Mouse (Mus musculus) embryonic facial prominence, embryonic 15.5 days (tissue): Measurements from ENCODE around the gene Prss33. TPM values are rescaled to one million over a fixed set of nuclear protein-coding genes. Genes with fewer than 3 reads are reported as not detected.

ENCODE experiments used
- ATAC-seq: fragments of 200-750 bp; cut with Nextera tagmentation; 2 replicates; pipeline ENCODE4 v1.8.0; 2017; ENCODE audit warnings: low read depth, moderate TSS enrichment; ENCODE audit not compliant: insufficient number of reproducible peaks, low FRiP score, low TSS enrichment
- H3K27ac ChIP-seq: fragments of 300-500 bp; sonication (generic); replicated peaks from 2 replicates; pipeline ENCODE4 v1.5.1; 2015; ENCODE audit warnings: mild to moderate bottlenecking, inconsistent platforms
- H3K27me3 ChIP-seq: fragments of 300-500 bp; sonication (generic); 2 replicates; pipeline ENCODE4 v1.6.1; 2015; ENCODE audit warnings: inconsistent platforms
- H3K36me3 ChIP-seq: fragments of 300-500 bp; sonication (generic); 2 replicates; pipeline ENCODE4 v1.6.1; 2015; ENCODE audit warnings: mild to moderate bottlenecking, inconsistent platforms
- H3K4me1 ChIP-seq: fragments of 300-500 bp; sonication (generic); 2 replicates; pipeline ENCODE4 v1.6.1; 2015; ENCODE audit warnings: inconsistent platforms
- H3K4me2 ChIP-seq: fragments of 300-500 bp; sonication (generic); replicated peaks from 2 replicates; pipeline ENCODE4 v1.6.1; 2015; ENCODE audit warnings: mild to moderate bottlenecking, inconsistent platforms
- H3K4me3 ChIP-seq: fragments of 300-500 bp; sonication (generic); replicated peaks from 2 replicates; pipeline ENCODE4 v1.5.1; 2015; ENCODE audit warnings: mild to moderate bottlenecking, inconsistent platforms
- H3K9ac ChIP-seq: fragments of 300-500 bp; sonication (generic); 2 replicates; pipeline ENCODE4 v1.6.1; 2015; ENCODE audit warnings: inconsistent platforms
- H3K9me3 ChIP-seq: fragments of 300-500 bp; sonication (generic); replicated peaks from 2 replicates; pipeline ENCODE4 v1.6.1; 2016; ENCODE audit warnings: inconsistent platforms
- WGBS: fragments of 180-500 bp; shearing (Covaris S2); methylation state at CpG from one replicate; pipeline ENCODE4 v1.1.7; 2015; 5-methylcytosine and 5-hydroxymethylcytosine counted together
- polyA plus RNA-seq: library from polyadenylated mRNA; unstranded; fragments of >200 nt; fragmentation: Nextera tagmentation; extraction: Ambion mirVana; gene quantifications from 2 replicates; pipeline ENCODE4 v1.2.1, GENCODE M21; 2015

The Prss33 gene
- polyA plus RNA-seq, 1 experiment from 2014 or later = 0.85 TPM

GRCm38 (mm10) chr17:23823614-23824013 lies 12.2 kb downstream of the Prss33 start:
- Histone ChIP-seq H3K4me1 (peaks cover 17% of the 10 kb centered on the region), H3K4me3 (no peak overlapping the region), H3K9ac (no peak overlapping the region), H3K27ac (no peak overlapping the region), H3K27me3 (no peaks in the 10 kb centered on the region), H3K36me3 (peaks cover 80% of the 10 kb centered on the region), H3K4me2 (no peak overlapping the region), H3K9me3 (peaks cover 11% of the 10 kb centered on the region)
- 89% methylated on average over 12 of the region's 12 CpGs for WGBS
- no peak for ATAC-seq

DNA sequence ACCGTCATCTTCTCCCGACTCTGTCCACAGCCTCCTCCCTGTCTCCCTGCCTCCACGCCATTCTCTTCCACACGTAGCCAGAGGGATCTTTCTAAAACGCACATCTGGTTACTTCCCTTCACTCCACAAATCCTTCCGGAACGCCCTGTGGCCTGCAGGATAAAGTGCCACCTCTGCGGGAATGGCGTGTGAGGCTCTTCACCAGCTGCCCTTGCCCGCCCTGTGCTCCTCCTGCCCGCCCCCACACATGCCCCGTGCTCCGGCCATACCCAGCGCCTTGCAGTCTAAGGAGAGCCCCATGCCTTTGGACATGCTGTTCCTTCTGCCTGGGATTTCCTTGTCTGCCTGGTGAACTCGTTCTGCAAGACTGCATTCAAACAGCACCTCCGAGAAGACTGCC lies 12.8 kb downstream of the Prss33 start:
- H3K9ac ChIP-seq = no peak overlapping the region
- H3K27ac ChIP-seq = no peak overlapping the region
- 75% methylated on average over 16 of the region's 16 CpGs for WGBS
- peaks cover 86% of the 10 kb centered on the region for H3K36me3 ChIP-seq
- peaks cover 17% of the 10 kb centered on the region for H3K9me3 ChIP-seq
- H3K4me2 ChIP-seq = no peak overlapping the region
- H3K27me3 ChIP-seq = no peaks in the 10 kb centered on the region
- H3K4me3 ChIP-seq = no peak overlapping the region
- no peak for ATAC-seq
- H3K4me1 ChIP-seq = peaks cover 17% of the 10 kb centered on the region

DNA sequence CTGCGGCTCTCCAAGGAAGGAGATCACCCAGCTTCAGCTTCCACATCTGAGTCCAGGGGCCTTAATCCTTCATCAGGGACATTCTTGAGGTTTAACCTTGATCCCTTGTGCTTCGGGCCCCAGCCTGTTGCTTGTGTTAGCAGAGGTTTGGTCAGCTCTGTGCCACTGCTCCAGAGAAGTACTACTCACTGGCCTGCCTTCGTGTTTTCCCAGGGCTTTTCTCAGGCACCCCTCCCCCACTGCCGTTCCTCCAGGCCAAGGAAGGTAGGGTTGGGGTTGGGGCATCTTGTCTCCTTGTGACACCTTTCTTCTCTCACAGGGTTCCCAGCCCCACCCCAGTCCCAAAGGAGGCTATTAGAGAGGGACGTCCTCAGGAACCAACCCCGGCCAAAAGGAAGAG lies 13.8 kb downstream of the Prss33 start:
- Histone ChIP-seq H3K4me3 (no peak overlapping the region), H3K27ac (no peak overlapping the region), H3K27me3 (no peaks in the 10 kb centered on the region), H3K9ac (no peak overlapping the region), H3K4me2 (no peak overlapping the region), H3K36me3 (peaks cover 95% of the 10 kb centered on the region), H3K9me3 (peaks cover 26% of the 10 kb centered on the region), H3K4me1 (peaks cover 11% of the 10 kb centered on the region; the same call in 1 of the 2 replicates)
- no peak for ATAC-seq
- WGBS = 65% methylated on average over 6 of the region's 6 CpGs

DNA sequence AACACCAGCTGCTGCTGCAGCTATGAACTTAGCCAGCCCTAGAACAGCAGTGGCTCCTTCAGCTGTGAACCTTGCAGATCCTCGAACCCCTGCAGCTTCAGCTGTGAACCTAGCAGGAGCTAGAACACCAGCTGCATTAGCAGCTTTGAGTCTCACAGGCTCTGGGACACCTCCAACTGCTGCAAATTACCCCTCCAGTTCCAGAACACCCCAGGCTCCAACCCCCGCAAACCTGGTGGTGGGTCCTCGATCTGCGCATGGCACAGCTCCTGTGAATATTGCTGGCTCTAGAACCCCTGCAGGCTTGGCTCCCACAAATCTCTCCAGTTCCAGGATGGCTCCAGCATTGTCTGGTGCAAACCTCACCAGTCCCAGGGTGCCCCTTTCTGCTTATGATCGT lies 15.1 kb downstream of the Prss33 start:
- Histone ChIP-seq H3K27me3 (no peaks in the 10 kb centered on the region), H3K36me3 (peaks cover 98% of the 10 kb centered on the region), H3K4me1 (0 out of 2 replicates have a peak, but pooled peaks cover 9% of the 10 kb centered on the region), H3K9ac (no peak overlapping the region), H3K4me2 (no peak overlapping the region), H3K4me3 (no peak overlapping the region), H3K27ac (no peak overlapping the region), H3K9me3 (peaks cover 31% of the 10 kb centered on the region)
- no peak for ATAC-seq
- WGBS = 97% methylated on average over 5 of the region's 5 CpGs

DNA sequence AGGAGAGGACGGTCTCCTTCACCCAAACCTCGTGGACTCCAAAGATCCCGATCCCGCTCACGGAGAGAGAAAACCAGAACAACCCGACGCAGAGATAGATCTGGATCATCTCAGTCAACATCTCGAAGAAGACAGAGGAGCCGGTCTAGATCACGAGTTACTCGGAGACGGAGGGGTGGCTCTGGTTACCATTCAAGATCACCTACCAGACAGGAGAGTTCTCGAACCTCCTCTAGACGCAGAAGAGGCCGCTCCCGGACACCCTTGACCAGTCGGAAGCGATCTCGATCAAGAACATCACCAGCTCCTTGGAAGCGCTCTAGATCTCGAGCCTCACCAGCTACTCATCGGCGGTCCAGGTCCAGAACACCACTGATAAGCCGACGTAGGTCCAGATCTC lies 16.6 kb downstream of the Prss33 start:
- Histone ChIP-seq H3K9me3 (peaks cover 34% of the 10 kb centered on the region), H3K27ac (no peak overlapping the region)

GRCm38 (mm10) chr17:23818579-23818978 lies 17.3 kb downstream of the Prss33 start:
- ATAC-seq = no peak
- Histone ChIP-seq H3K4me1 (0 out of 2 replicates have a peak, but pooled peaks cover 3% of the 10 kb centered on the region), H3K27me3 (no peaks in the 10 kb centered on the region), H3K9me3 (peaks cover 34% of the 10 kb centered on the region), H3K9ac (no peak overlapping the region), H3K4me2 (no peak overlapping the region), H3K27ac (no peak overlapping the region), H3K4me3 (no peak overlapping the region), H3K36me3 (peaks cover 96% of the 10 kb centered on the region)
- 99% methylated on average over 8 of the region's 8 CpGs for WGBS

More for the DNA sequence above, 16.6 kb downstream of the Prss33 start:
- 98% methylated on average over 25 of the region's 25 CpGs for WGBS
- no peak for ATAC-seq
- Histone ChIP-seq H3K9ac (no peak overlapping the region), H3K4me2 (no peak overlapping the region), H3K4me1 (0 out of 2 replicates have a peak, but pooled peaks cover 3% of the 10 kb centered on the region), H3K4me3 (no peak overlapping the region), H3K27me3 (no peaks in the 10 kb centered on the region), H3K36me3 (peaks cover 98% of the 10 kb centered on the region)

- WGBS = 98% methylated on average over 16 of the region's 16 CpGs
- Histone ChIP-seq H3K36me3 (peaks cover 91% of the 10 kb centered on the region), H3K4me1 (no peaks in the 10 kb centered on the region), H3K4me3 (no peak overlapping the region), H3K4me2 (no peak overlapping the region), H3K9me3 (peaks cover 34% of the 10 kb centered on the region), H3K27me3 (no peaks in the 10 kb centered on the region), H3K27ac (no peak overlapping the region), H3K9ac (no peak overlapping the region)
- no peak for ATAC-seq
Measured at GRCm38 (mm10) chr17:23815641-23816040, 20.2 kb downstream of the Prss33 start.

GRCm38 (mm10) chr17:23807918-23808317 lies 27.9 kb downstream of the Prss33 start:
- Histone ChIP-seq H3K4me2 (no peak overlapping the region), H3K27ac (no peak overlapping the region), H3K36me3 (peaks cover 54% of the 10 kb centered on the region), H3K9ac (no peak overlapping the region), H3K27me3 (no peaks in the 10 kb centered on the region), H3K4me1 (peaks cover 27% of the 10 kb centered on the region), H3K9me3 (no peaks in the 10 kb centered on the region), H3K4me3 (no peak overlapping the region)
- no peak for ATAC-seq
- WGBS = 88% methylated on average over 3 of the region's 3 CpGs

DNA sequence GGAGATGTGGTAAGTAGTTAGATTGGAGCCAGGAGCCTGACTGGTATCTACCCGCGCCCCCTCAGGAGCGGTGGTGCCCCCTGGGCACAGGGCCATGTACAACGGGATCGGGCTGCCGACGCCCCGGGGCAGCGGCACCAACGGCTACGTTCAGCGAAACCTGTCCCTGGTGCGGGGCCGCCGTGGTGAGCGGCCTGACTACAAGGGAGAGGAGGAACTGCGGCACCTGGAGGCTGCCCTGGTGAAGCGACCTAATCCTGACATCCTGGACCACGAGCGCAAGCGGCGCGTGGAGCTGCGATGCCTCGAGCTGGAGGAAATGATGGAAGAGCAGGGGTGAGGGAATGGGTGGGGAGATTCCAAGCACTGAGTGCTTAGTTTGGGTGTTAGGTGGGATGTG lies 29.0 kb downstream of the Prss33 start:
- 61% methylated on average over 25 of the region's 25 CpGs for WGBS

DNA sequence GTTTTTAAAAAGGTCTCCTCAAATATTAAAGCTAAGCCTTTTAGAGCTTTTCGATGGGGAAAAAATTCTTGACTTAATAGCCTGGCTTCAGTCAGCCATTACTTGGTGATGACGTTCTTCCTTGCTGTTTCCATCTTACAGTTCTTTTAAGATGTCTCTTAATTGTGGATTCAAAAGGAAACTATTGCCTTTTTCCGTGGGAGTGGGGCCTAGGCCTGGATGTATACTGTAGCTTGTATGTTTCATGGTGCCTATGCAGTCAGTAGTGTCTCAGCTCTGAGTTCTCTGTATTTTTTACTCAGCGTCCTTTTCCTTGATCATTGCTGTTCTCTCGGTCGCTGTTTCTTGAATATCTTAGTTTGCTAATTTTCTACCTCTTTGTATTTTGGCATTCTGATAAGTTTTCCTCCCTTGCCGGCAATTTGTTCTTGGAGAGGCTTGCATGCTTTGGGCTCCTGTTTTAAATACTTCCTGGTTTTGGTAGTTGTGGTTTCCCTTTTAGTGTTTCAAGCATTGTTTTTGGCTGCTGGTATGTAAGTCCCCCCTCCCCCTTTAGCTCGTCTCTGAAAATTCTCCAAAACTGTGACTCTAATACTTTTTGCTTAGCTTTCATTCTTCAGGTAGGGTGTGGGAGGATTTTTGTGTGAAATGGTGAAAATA lies 31.3 kb downstream of the Prss33 start:
- 1% methylated on average over 8 of the region's 8 CpGs for WGBS
- no peaks in the 10 kb centered on the region for H3K27me3 ChIP-seq
- H3K9ac ChIP-seq = peak overlapping the region; percentile 97
- peak overlapping the region; percentile 97 for H3K4me3 ChIP-seq
- peak overlapping the region; percentile 72 for H3K4me2 ChIP-seq
- H3K27ac ChIP-seq = 0 out of 2 replicates have a peak overlapping the region, but pooled peaks have one; percentile 97
- peaks cover 24% of the 10 kb centered on the region for H3K36me3 ChIP-seq
- no peaks in the 10 kb centered on the region for H3K9me3 ChIP-seq
- peaks cover 31% of the 10 kb centered on the region for H3K4me1 ChIP-seq
- no peak for ATAC-seq

More for the DNA sequence above, 29.0 kb downstream of the Prss33 start:
- peak overlapping the region; percentile 21 for H3K4me3 ChIP-seq
- peaks cover 45% of the 10 kb centered on the region for H3K36me3 ChIP-seq
- no peaks in the 10 kb centered on the region for H3K27me3 ChIP-seq
- peak overlapping the region; percentile 40 for H3K4me2 ChIP-seq
- 0 out of 2 replicates have a peak overlapping the region, but pooled peaks have one; percentile 28 for H3K27ac ChIP-seq
- no peak overlapping the region for H3K9ac ChIP-seq
- no peak for ATAC-seq
- peaks cover 31% of the 10 kb centered on the region for H3K4me1 ChIP-seq
- H3K9me3 ChIP-seq = no peaks in the 10 kb centered on the region

- WGBS = under 1% methylated on average over 71 of the region's 83 CpGs
- H3K4me2 ChIP-seq = peak overlapping the region; percentile 72
- peak; percentile 40 for ATAC-seq
- no peaks in the 10 kb centered on the region for H3K9me3 ChIP-seq
- H3K27me3 ChIP-seq = no peaks in the 10 kb centered on the region
- H3K4me1 ChIP-seq = peaks cover 31% of the 10 kb centered on the region
- peak overlapping the region; percentile 97 for H3K9ac ChIP-seq
- peak overlapping the region; percentile 97 for H3K27ac ChIP-seq
- H3K36me3 ChIP-seq = peaks cover 13% of the 10 kb centered on the region
- peak overlapping the region; percentile 97 for H3K4me3 ChIP-seq
Measured at GRCm38 (mm10) chr17:23803366-23804041, 32.4 kb downstream of the Prss33 start.
